Mouse (Mus musculus) heart, postnatal 0 days (tissue): ENCODE results near the gene Shroom1. TPM values are rescaled to one million over a fixed set of nuclear protein-coding genes. Genes with fewer than 3 reads are reported as not detected.

Experiments used
- ATAC-seq: fragments of 200-750 bp; cut with Nextera tagmentation; 2 replicates; pipeline ENCODE4 v1.8.0; 2017; ENCODE audit warnings: low read depth, moderate number of reproducible peaks, moderate library complexity; ENCODE audit not compliant: insufficient read depth
- DNase-seq: peaks from one replicate; pipeline ENCODE4 v3.0.0-alpha.2; 2016; ENCODE audit warnings: low spot score
- H3K27ac ChIP-seq: fragments of 300-500 bp; sonication (generic); 2 replicates; pipeline ENCODE4 v1.5.1; 2014; ENCODE audit warnings: low read depth, mild to moderate bottlenecking
- H3K27me3 ChIP-seq: fragments of 300-500 bp; sonication (generic); 2 replicates; pipeline ENCODE4 v1.6.1; 2014; ENCODE audit warnings: low read length, mixed read lengths; ENCODE audit not compliant: control insufficient read depth, insufficient read depth
- H3K36me3 ChIP-seq: fragments of 300-500 bp; sonication (generic); replicated peaks from 2 replicates; pipeline ENCODE4 v1.6.1; 2014; ENCODE audit warnings: low read length, mixed read lengths; ENCODE audit not compliant: control insufficient read depth, insufficient read depth
- H3K4me1 ChIP-seq: fragments of 300-500 bp; sonication (generic); 2 replicates; pipeline ENCODE4 v1.6.1; 2014; ENCODE audit warnings: antibody characterized with exemption; ENCODE audit not compliant: control insufficient read depth, insufficient read depth
- H3K4me2 ChIP-seq: fragments of 300-500 bp; sonication (generic); 2 replicates; pipeline ENCODE4 v1.6.1; 2014; ENCODE audit warnings: low read depth, mild to moderate bottlenecking, low read length, moderate library complexity
- H3K4me3 ChIP-seq: fragments of 300-500 bp; sonication (generic); 2 replicates; pipeline ENCODE4 v1.5.1; 2014; ENCODE audit warnings: low read depth, low read length
- H3K9ac ChIP-seq: fragments of 300-500 bp; sonication (generic); replicated peaks from 2 replicates; pipeline ENCODE4 v1.6.1; 2014; ENCODE audit warnings: low read depth, low read length, mixed read lengths
- H3K9me3 ChIP-seq: fragments of 300-500 bp; sonication (generic); replicated peaks from 2 replicates; pipeline ENCODE4 v1.6.1; 2016; ENCODE audit warnings: low read length; ENCODE audit not compliant: control insufficient read depth
- CTCF ChIP-seq: IDR thresholded peaks from 2 replicates; pipeline ENCODE4 v1.5.1; 2016; ENCODE audit warnings: antibody characterized with exemption, control low read depth, low read depth
- EP300 ChIP-seq: IDR thresholded peaks from 2 replicates; pipeline ENCODE4 v1.6.1; 2016; ENCODE audit warnings: antibody characterized with exemption, low read depth
- WGBS: fragments of 180-500 bp; shearing (Covaris S2); extraction: QIAGEN DNeasy Blood & Tissue Kit; methylation state at CpG from one replicate; pipeline ENCODE4 v1.1.7; 2014; 5-methylcytosine and 5-hydroxymethylcytosine counted together
- polyA plus RNA-seq: library from polyadenylated mRNA; unstranded; fragments of >200 nt; fragmentation: Nextera tagmentation; extraction: Ambion mirVana; gene quantifications from 2 replicates; pipeline ENCODE4 v1.2.1, GENCODE M21; 2015
- total RNA-seq: library from RNA; depleted of rRNA; stranded (reverse); fragments of >200 nt; gene quantifications from 2 replicates; pipeline ENCODE4 v1.2.3, GENCODE M21; 2014; ENCODE audit warnings: low replicate concordance

Gene Shroom1
- total and polyA plus RNA-seq, 2 experiments from 2014 or later = 0.40 to 2.9 TPM

DNA sequence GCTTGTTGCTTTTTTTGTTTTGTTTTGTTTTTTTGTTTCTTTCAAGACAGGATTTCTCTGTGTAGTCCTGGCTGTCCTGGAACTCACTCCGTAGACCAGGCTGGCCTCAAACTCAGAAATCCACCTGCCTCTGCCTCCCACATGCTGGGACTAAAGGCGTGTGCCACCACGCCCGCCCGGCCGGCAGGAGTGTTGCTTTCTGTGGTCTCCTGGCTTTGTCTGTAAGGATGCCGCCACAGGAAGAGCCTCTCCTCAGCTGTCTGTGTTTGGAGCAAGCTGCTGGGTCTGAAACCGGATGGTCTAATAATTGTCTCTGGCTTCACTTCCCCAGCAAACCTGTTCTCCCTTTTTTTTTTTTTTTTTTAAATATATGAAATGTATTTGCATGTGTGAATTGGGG lies 21.5 kb upstream of the Shroom1 start:
- Histone ChIP-seq H3K9me3 (no peaks in the 10 kb centered on the region), H3K36me3 (no peaks in the 10 kb centered on the region), H3K27ac (no peak overlapping the region), H3K4me2 (no peak overlapping the region), H3K27me3 (no peaks in the 10 kb centered on the region), H3K4me3 (no peak overlapping the region), H3K9ac (no peak overlapping the region), H3K4me1 (no peaks in the 10 kb centered on the region)
- ATAC-seq (no peak), DNase-seq (no peak)
- no peak for TF ChIP-seq EP300
- TF ChIP-seq CTCF = no peak
- WGBS = 76% methylated on average over 8 of the region's 8 CpGs

DNA sequence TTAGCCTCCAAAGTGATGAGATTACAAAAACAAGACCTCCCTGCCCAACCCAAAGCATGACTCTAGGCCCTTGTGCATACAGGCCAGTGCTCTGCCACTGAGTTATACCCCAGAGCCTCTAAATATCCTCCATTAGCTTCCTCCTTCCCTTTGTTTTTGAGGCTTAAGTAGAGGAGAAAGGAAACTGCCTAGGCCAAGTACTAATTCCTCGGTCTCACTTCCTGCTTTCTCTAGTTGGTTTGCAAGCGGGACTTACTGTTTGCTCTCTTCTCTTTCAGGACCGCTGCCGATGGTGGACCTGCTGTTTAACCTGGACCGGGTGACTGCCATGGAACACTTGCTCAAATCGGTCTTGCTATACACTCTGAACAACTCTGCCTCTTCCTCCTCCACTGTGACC lies 20.7 kb upstream of the Shroom1 start:
- no peak overlapping the region for H3K27ac ChIP-seq
- no peak overlapping the region for H3K4me3 ChIP-seq
- H3K4me2 ChIP-seq = no peak overlapping the region
- TF ChIP-seq CTCF = no peak
- TF ChIP-seq EP300 = no peak
- no peaks in the 10 kb centered on the region for H3K4me1 ChIP-seq
- DNase-seq = no peak
- 75% methylated on average over 6 of the region's 6 CpGs for WGBS
- ATAC-seq = no peak
- H3K36me3 ChIP-seq = no peaks in the 10 kb centered on the region
- H3K27me3 ChIP-seq = no peaks in the 10 kb centered on the region
- no peak overlapping the region for H3K9ac ChIP-seq
- no peaks in the 10 kb centered on the region for H3K9me3 ChIP-seq

DNA sequence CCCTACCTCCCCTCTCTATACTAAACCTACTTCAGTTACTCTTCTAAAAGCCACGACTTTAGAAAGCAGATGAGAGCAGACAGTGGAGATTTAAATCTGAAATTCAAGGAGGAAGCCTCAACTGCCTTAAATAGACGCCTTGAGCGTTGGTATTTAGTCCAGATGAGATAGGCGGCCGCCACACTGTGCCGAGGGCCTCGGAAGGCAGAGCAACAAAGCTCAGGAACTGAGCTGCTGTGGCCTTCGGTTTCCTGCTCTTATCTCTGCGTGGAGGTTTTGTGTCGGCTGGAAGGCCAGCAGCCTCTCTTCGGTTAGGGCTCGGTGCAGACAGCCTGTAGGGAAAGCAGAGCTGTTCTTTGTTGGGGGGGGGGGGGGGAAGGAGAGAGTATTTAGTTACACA lies 15.1 kb upstream of the Shroom1 start:
- Histone ChIP-seq H3K9ac (no peak overlapping the region; the same call in 1 of the 2 replicates), H3K4me2 (peak overlapping the region; percentile 24; the same call in 1 of the 2 replicates), H3K27me3 (no peaks in the 10 kb centered on the region), H3K27ac (peak overlapping the region; percentile 76), H3K4me3 (no peak overlapping the region), H3K4me1 (peaks cover 7% of the 10 kb centered on the region; the same call in 1 of the 2 replicates), H3K9me3 (no peaks in the 10 kb centered on the region), H3K36me3 (no peaks in the 10 kb centered on the region)
- DNase-seq = peak; percentile 29
- peak; percentile 62 for ATAC-seq
- TF ChIP-seq EP300 (no peak), CTCF (no peak)
- 2% methylated on average over 12 of the region's 12 CpGs for WGBS

DNA sequence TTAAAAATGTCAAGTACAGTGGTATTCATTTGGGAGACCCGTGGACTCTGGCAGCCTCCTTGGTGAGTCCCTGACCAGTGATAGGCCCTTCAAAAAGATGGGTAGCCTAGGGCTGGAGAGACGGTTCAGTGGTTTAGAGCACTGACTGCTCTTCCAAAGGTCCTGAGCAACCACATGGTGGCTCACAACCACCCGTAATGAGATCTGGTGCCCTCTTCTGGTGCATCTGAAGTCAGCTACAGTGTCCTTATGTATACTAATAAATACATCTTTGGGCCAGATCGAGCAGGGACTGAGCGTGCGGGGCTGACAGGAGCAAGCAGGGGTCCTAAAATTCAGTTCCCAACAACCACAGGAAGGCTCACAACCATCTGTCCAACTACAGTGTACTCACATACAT lies 13.1 kb upstream of the Shroom1 start:
- H3K27ac ChIP-seq = no peak overlapping the region
- H3K4me2 ChIP-seq = no peak overlapping the region
- H3K27me3 ChIP-seq = no peaks in the 10 kb centered on the region
- H3K9me3 ChIP-seq = no peaks in the 10 kb centered on the region
- H3K4me1 ChIP-seq = peaks cover 7% of the 10 kb centered on the region; the same call in 1 of the 2 replicates
- ATAC-seq = no peak
- no peaks in the 10 kb centered on the region for H3K36me3 ChIP-seq
- DNase-seq = no peak
- 48% methylated on average over 6 of the region's 6 CpGs for WGBS
- TF ChIP-seq EP300 (no peak), CTCF (peak; percentile 62)
- H3K9ac ChIP-seq = no peak overlapping the region
- no peak overlapping the region for H3K4me3 ChIP-seq

DNA sequence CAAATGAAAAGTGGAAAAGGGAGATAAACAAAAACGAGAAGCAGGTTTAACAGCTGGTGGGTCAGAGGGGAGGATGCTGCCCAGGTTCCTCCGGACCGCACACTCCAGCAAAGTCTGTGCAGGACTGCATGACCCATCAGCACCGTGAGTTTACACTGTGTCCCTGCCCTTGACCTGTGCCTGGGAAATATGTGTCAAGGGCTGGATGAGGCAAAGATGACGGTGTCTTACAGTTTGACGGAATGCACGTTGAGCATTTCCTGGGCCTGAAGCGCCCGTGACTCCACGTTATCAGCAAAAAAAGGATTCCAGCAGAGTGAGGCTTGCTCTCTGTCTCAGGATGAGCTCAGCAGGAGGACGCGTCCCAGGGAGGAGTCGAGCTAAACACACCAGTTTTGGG lies 11.4 kb upstream of the Shroom1 start:
- no peaks in the 10 kb centered on the region for H3K36me3 ChIP-seq
- H3K9me3 ChIP-seq = no peaks in the 10 kb centered on the region
- TF ChIP-seq CTCF (no peak), EP300 (no peak)
- H3K4me3 ChIP-seq = no peak overlapping the region
- no peak overlapping the region for H3K4me2 ChIP-seq
- H3K27me3 ChIP-seq = no peaks in the 10 kb centered on the region
- WGBS = 42% methylated on average over 13 of the region's 13 CpGs
- no peak for DNase-seq
- ATAC-seq = no peak
- no peak overlapping the region for H3K9ac ChIP-seq
- peaks cover 7% of the 10 kb centered on the region; the same call in 1 of the 2 replicates for H3K4me1 ChIP-seq
- H3K27ac ChIP-seq = no peak overlapping the region

DNA sequence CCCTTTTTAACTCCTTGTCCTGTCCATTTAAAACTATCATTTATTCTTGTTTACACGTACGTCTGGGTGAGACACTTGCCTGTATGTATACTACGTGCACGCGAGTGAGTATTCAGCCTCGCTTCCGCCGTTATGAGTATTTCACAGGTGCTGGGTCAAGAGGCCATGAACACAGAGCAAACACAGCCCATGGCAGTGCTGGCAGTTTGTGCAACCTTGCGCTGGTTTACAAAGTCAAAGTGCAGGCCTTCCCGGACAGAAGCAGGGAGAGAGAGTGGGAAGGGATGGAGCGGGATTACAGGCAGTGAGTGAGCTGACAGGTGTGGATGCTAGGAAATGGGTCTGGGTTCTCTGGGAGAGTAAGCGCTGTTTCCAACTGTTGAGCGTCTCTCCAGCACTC lies 10.8 kb upstream of the Shroom1 start:
- Histone ChIP-seq H3K27me3 (no peaks in the 10 kb centered on the region), H3K4me1 (peaks cover 7% of the 10 kb centered on the region; the same call in 1 of the 2 replicates)
- WGBS = 87% methylated on average over 13 of the region's 13 CpGs

More for the DNA sequence above, 10.8 kb upstream of the Shroom1 start:
- DNase-seq (no peak), ATAC-seq (no peak)
- TF ChIP-seq EP300 = no peak
- TF ChIP-seq CTCF = no peak
- Histone ChIP-seq H3K4me3 (no peak overlapping the region), H3K4me2 (no peak overlapping the region), H3K27ac (no peak overlapping the region), H3K9ac (no peak overlapping the region), H3K9me3 (no peaks in the 10 kb centered on the region), H3K36me3 (no peaks in the 10 kb centered on the region)
